Mouse (Mus musculus): ENCODE results near the gene Brd2.

GRCm38 (mm10) chr17:34109806-34110195, 12.6 kb downstream of the Brd2 start:
- no peak for TF ChIP-seq ZC3H11A (IDR thresholded peaks at IDR 0.05; ENCODE audit: borderline replicate concordance, low read depth, low read length)
- no peak for TF ChIP-seq CHD2 (IDR thresholded peaks at IDR 0.05; ENCODE audit: low read depth, low read length)
- TF ChIP-seq ZNF384 (IDR thresholded peaks at IDR 0.05; ENCODE audit: low read depth, low read length): no peak
- TF ChIP-seq MAFK (IDR thresholded peaks at IDR 0.05; ENCODE audit: insufficient read depth, low read depth, low read length): no peak

All from ES-E14 (cell line).